Comparison of ENCODE assay signal across 9 mouse cellular contexts in the genomic region with DNA sequence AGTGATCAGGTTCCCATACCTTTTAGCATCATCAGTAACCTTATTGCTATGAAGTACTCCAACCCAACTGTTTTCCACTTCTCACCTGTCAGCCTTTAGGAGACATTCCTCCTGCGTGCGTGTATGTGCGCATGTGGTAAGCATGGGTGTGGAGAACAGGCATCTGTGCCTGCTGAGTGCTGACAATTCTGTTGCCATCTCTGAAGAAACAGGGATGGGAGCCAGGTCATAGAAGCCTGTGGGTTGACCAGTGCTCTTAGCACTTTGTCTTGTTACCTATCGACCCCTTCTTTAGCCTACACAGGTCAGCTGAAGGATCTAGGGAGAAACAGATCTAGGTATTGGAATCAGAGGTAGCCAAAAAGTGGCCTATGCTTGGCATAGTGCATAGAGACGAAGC. TPM values are rescaled to one million over a fixed set of nuclear protein-coding genes. Genes with fewer than 3 reads are reported as not detected.
DNase-seq lines count a peak whose midpoint lies in the region; ATAC-seq lines count a peak whose summit lies in the region.
"Had no signal": no experiment of that assay in that cellular context is flagged by ENCODE, and none has a peak within 500 bp of the region (broad histone marks: within the 10 kb centered on the region; RNA-seq: fewer than 3 reads in every experiment).

No protein-coding gene starts in this region.

- H3K27ac ChIP-seq in heart, embryonic 15.5 days, result peak overlapping the region; percentile 72
- peak overlapping the region; percentile 46; the same call in 1 of the 2 replicates for H3K27ac ChIP-seq in midbrain, embryonic 15.5 days
- H3K27ac ChIP-seq in midbrain, embryonic 13.5 days, result no peak overlapping the region
- H3K27ac ChIP-seq in hindbrain, embryonic 15.5 days (replicated peaks), result peak overlapping the region; percentile 74
- H3K27ac ChIP-seq: macrophage had no signal

- 82% methylated on average over 5 of the region's 5 CpGs for WGBS in heart, embryonic 15.5 days
- WGBS in midbrain, embryonic 15.5 days, result 93% methylated on average over 5 of the region's 5 CpGs
- 95% methylated on average over 5 of the region's 5 CpGs for WGBS in midbrain, embryonic 13.5 days
- 89% methylated on average over 5 of the region's 5 CpGs for WGBS in hindbrain, embryonic 15.5 days

- no peak for ATAC-seq in heart, embryonic 15.5 days (replicated peaks; ENCODE audit: insufficient number of reproducible peaks, insufficient read depth, low FRiP score, low read depth)
- no peak for ATAC-seq in midbrain, embryonic 15.5 days (replicated peaks)
- ATAC-seq in midbrain, embryonic 13.5 days, result no peak
- no peak for ATAC-seq in hindbrain, embryonic 15.5 days (ENCODE audit: low FRiP score, low read depth)

- no peak overlapping the region for H3K4me2 ChIP-seq in heart, embryonic 15.5 days
- no peak overlapping the region for H3K4me2 ChIP-seq in midbrain, embryonic 15.5 days
- H3K4me2 ChIP-seq in midbrain, embryonic 13.5 days (replicated peaks), result no peak overlapping the region
- H3K4me2 ChIP-seq in hindbrain, embryonic 15.5 days, result no peak overlapping the region

- no peaks in the 10 kb centered on the region for H3K27me3 ChIP-seq in heart, embryonic 15.5 days
- no peaks in the 10 kb centered on the region for H3K27me3 ChIP-seq in midbrain, embryonic 15.5 days (replicated peaks)
- H3K27me3 ChIP-seq in midbrain, embryonic 13.5 days, result no peaks in the 10 kb centered on the region
- H3K27me3 ChIP-seq in hindbrain, embryonic 15.5 days, result no peaks in the 10 kb centered on the region

- no peaks in the 10 kb centered on the region for H3K9me3 ChIP-seq in heart, embryonic 15.5 days (replicated peaks)
- no peaks in the 10 kb centered on the region for H3K9me3 ChIP-seq in midbrain, embryonic 15.5 days
- no peaks in the 10 kb centered on the region for H3K9me3 ChIP-seq in midbrain, embryonic 13.5 days
- no peaks in the 10 kb centered on the region for H3K9me3 ChIP-seq in hindbrain, embryonic 15.5 days
- H3K9me3 ChIP-seq: G1E had no signal

- no peak overlapping the region for H3K9ac ChIP-seq in heart, embryonic 15.5 days
- H3K9ac ChIP-seq in midbrain, embryonic 15.5 days, result no peak overlapping the region
- H3K9ac ChIP-seq in midbrain, embryonic 13.5 days (replicated peaks), result no peak overlapping the region
- H3K9ac ChIP-seq in hindbrain, embryonic 15.5 days, result no peak overlapping the region

- no peak for DNase-seq in heart, adult 9 months (ENCODE audit: low spot score in 2 of 2)
- DNase-seq in natural killer cell, adult 2 months (ENCODE audit: low spot score in 2 of 2), result no peak
- no peak for DNase-seq in spleen, adult 12 weeks (ENCODE audit: low spot score)

- H3K36me3 ChIP-seq in heart, embryonic 15.5 days, result no peaks in the 10 kb centered on the region
- no peaks in the 10 kb centered on the region for H3K36me3 ChIP-seq in midbrain, embryonic 15.5 days (replicated peaks)
- H3K36me3 ChIP-seq in midbrain, embryonic 13.5 days, result 0 out of 2 replicates have a peak, but pooled peaks cover 3% of the 10 kb centered on the region
- H3K36me3 ChIP-seq in hindbrain, embryonic 15.5 days, result no peaks in the 10 kb centered on the region

- no peak overlapping the region for H3K4me3 ChIP-seq in heart, embryonic 15.5 days
- H3K4me3 ChIP-seq in midbrain, embryonic 15.5 days, result no peak overlapping the region
- H3K4me3 ChIP-seq in midbrain, embryonic 13.5 days (replicated peaks), result no peak overlapping the region
- H3K4me3 ChIP-seq in hindbrain, embryonic 15.5 days, result no peak overlapping the region

- H3K4me1 ChIP-seq in heart, embryonic 15.5 days (replicated peaks), result peaks cover 47% of the 10 kb centered on the region
- peaks cover 8% of the 10 kb centered on the region for H3K4me1 ChIP-seq in midbrain, embryonic 15.5 days
- peaks cover 10% of the 10 kb centered on the region for H3K4me1 ChIP-seq in midbrain, embryonic 13.5 days (replicated peaks)
- peaks cover 37% of the 10 kb centered on the region for H3K4me1 ChIP-seq in hindbrain, embryonic 15.5 days (replicated peaks)

RNA-seq across cellular contexts. Expression of a gene that starts 35.9 kb away (rescaled TPM):
- 11.0 and 18.0 TPM in 2 replicates for polyA plus RNA-seq in heart, embryonic 15.5 days (2015; fragmentation: Nextera tagmentation; extraction: Ambion mirVana)
- 2.8 and 3.2 TPM in 2 replicates for polyA plus RNA-seq in midbrain, embryonic 15.5 days (2015; fragmentation: Nextera tagmentation; extraction: Ambion mirVana)
- 1.2 and 2.4 TPM in 2 replicates for polyA plus RNA-seq in midbrain, embryonic 13.5 days (2015; fragmentation: Nextera tagmentation; extraction: Ambion mirVana)
- polyA plus RNA-seq in hindbrain, embryonic 15.5 days (2015; fragmentation: Nextera tagmentation; extraction: Ambion mirVana), result 4.2 and 4.8 TPM in 2 replicates
- polyA plus RNA-seq: macrophage had no signal

RNA-seq across cellular contexts. Expression of a gene that starts 45.2 kb away (rescaled TPM):
- 14.4 and 17.5 TPM in 2 replicates for polyA plus RNA-seq in heart, embryonic 15.5 days (2015; fragmentation: Nextera tagmentation; extraction: Ambion mirVana)
- polyA plus RNA-seq in midbrain, embryonic 15.5 days (2015; fragmentation: Nextera tagmentation; extraction: Ambion mirVana), result 15.4 and 18.3 TPM in 2 replicates
- 19.8 and 22.4 TPM in 2 replicates for polyA plus RNA-seq in midbrain, embryonic 13.5 days (2015; fragmentation: Nextera tagmentation; extraction: Ambion mirVana)
- polyA plus RNA-seq in hindbrain, embryonic 15.5 days (2015; fragmentation: Nextera tagmentation; extraction: Ambion mirVana), result 14.3 and 14.8 TPM in 2 replicates

RNA-seq across cellular contexts. Expression of a gene that starts 57.6 kb away (rescaled TPM):
- 17.2 and 20.5 TPM in 2 replicates for polyA plus RNA-seq in heart, embryonic 15.5 days (2015; fragmentation: Nextera tagmentation; extraction: Ambion mirVana)
- 13.1 and 14.0 TPM in 2 replicates for polyA plus RNA-seq in midbrain, embryonic 15.5 days (2015; fragmentation: Nextera tagmentation; extraction: Ambion mirVana)
- polyA plus RNA-seq in midbrain, embryonic 13.5 days (2015; fragmentation: Nextera tagmentation; extraction: Ambion mirVana), result 14.9 and 15.4 TPM in 2 replicates
- polyA plus RNA-seq in hindbrain, embryonic 15.5 days (2015; fragmentation: Nextera tagmentation; extraction: Ambion mirVana), result 14.0 and 15.9 TPM in 2 replicates
